Mouse (Mus musculus): ENCODE measurements at regions not wholly inside any gene's neighbourhood (a gene's known extent, or its start where the extent isn't known, plus 50 kb on each side); places are given as distances from the start of the nearest gene placed in this dataset.
A peak's percentile ranks its signal among the peaks of the same experiment; 100 is the strongest.

DNA sequence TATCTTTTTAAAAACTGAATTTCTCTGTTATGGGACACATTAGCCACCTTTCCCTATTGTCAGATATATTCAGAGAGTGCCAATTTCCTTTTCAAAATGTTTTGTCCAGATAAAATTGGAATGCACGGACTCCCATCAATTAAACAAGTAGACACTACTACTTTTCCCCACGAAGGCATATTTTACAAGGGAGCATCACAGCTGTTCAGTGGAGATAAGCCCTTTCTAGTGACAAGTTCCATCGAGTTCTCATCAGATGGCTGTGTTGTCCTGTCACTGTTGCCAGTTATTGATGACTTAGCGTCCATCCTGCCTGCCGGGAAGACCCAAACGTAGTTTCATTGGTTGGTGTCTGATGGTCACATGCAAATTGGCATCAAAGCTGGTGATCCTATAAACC is 461.2 kb upstream of the Got2 start:
- DNase-seq (ENCODE audit: low read depth, low spot score), result no peak

DNA sequence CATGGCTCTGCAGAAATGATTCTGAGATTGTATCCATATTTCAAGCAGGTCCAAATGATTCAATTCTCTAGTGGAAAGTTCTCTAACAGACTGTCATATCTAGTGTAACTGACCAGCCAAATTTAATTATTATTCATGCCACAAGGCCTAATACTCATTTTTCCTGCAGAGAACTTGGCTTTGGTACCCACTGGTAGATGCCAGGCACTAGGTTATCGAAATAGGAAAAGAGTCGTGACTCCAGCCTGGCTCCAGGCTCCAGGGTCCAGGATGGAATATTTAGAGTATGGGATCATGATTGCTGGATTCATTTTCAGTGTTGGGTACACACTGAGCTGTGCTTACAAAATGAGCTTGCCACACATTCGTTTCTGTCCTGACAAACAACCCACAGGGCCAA is 452.4 kb upstream of the Got2 start:
- DNase-seq (ENCODE audit: low read depth, low spot score), result no peak

DNA sequence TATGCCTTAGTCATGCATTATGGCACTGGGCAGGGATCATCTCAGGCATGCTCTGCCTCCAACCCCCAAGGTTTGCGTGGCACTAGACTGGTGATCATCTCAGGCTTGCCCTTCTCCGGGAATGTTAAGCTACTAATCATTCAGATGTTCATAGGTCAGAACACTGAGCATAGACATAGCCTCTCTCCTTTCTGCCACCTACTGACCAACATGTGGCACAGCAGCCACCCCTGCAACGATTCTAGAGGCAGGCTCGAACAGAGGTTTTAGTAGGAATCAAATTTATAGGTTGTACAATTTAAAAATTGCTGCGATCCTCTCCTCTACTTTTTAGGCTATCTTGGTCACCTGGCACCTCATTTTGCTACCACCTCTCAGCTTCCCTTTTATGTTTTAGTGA is 430.0 kb upstream of the Got2 start:
- DNase-seq (ENCODE audit: low read depth, low spot score), result no peak

DNA sequence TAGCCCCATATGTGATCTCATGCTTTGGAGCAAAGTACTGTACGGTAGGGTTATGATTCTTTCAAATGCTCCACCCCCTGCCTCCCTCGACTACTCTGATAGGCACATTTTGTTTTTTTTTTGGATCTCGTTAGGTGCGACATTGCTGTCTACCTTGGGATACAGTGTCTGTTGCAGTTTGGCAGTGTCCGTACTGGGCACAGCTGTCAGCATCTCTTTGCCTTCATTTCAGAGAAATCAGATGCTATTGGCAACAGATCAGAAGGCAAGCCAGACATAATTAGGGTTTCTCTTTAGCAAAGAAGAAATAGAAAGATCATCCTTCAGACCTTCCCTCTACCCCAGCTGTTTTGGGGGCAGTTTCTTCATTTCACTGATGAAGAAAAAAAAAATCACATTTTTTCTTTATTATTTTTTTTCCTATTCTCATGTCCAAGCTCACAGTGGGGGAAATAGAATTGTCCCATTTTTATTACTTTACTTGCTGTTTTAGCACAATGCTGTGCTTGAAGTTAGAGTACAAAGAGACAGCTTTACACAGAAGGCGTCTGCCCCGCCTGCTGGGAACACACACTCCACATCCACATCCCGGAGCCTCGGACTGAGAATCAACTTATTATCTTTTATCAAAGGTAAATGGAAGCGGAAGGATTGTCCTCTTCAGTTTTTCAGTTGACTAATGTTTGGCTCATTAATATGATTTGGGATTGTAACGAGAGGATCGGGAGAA is 420.8 kb upstream of the Got2 start:
- no peak for DNase-seq (ENCODE audit: low read depth, low spot score)

DNA sequence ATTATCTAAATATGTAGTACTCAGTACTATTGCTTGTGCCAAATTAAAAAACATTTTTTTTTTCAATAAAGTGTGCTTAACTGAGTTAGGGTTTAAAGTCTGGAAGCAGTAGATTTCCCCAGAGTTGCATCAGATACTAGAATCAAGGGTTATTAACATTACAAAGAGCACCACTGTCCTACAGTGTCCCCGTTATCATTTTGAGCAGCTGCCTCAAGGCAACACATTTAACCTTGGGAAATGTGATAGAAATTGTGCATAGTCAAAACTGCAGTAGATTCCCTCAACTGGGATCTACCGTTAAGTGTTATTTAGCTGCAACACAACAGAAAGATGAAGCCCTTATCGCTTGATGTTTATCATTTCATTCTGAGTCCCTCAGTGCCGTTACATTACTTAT is 408.3 kb upstream of the Got2 start:
- no peak for DNase-seq (ENCODE audit: low read depth, low spot score)

DNA sequence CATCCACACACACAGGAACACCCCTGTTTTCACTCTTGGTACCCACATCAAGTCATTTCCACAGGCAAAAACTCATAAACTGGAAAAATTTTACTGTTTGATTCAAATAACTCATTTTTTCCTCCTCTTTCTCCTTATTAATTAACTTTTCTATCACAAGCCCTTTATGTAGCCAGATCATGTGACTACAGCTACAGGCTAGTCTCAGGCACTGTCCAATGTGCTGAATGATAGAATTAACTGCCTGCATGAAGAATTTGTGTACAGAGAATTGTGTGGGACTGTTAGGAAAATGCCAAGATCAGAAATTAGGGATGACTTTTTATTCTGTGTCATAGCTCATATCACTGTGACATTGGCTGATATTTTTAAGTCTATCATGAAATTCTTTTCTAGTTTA is 402.4 kb upstream of the Got2 start:
- DNase-seq (ENCODE audit: low read depth, low spot score), result peak; percentile 17

DNA sequence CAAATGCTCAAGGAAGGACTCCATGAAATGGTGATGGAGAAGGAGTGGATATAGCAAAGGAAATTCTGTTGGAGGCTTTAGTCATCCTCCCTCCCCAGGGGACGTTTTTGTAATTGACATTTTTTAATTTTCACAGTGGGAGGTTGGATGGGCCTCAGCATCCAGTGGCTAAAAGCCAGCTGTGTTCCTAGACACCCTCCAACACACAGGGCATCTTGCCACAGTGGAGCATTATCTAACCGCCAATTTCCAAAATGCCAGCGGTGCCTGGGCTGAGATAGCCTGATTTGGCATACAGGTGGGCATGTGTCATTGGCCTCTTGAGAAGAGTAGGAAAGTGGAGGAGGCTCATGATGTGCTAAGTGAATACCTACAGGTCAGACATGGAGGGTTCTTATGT is 401.2 kb upstream of the Got2 start:
- no peak for DNase-seq (ENCODE audit: low read depth, low spot score)

DNA sequence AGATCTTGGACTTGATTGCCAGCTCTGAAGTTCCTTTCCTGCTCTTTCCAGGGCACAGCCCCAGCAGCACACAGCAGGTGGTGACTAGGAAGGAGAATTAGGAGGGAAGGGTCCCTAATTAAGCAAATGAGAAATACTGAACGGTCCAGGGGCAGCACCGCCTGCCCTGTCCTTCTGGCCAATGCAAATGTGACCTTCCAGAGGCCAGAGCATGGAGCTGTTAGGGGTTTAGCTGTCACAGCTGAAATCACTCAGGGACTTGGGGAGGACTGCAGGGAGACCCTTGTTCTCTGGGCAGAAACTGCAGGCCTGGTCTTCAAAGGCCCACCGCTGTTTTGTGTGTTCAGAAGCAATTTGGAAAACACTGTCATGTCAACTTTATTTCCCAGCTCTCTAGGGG is 400.2 kb upstream of the Got2 start:
- DNase-seq (ENCODE audit: low read depth, low spot score), result peak; percentile 17

DNA sequence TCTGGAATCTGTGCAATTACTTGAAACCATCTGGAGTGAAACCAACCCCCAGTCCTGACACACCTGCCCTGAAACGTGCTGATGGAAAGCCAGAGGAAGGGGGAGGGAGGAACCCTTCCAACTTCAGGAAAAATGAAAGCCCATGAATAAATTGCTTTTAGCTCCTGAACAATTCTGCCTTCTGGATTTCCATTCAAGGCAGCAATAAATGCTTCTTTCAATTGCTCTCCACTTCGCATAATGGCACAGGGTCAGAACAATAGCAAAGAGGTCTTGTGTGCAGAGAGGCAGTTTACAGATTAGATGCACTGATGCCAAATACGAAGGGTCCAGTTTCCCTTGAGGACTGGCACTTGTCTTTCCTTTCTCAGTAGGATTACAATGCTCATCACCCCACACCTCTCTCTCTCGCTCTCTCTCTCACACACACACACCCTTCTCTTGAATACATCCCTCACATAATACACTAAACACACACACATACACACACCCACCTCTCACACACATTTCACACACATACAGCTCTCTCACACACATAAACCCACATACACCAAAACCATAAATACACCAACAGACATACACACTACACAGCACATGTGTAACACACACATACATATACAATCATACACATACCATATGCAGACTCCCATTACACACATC is 389.3 kb upstream of the Got2 start:
- DNase-seq (ENCODE audit: low read depth, low spot score), result no peak

DNA sequence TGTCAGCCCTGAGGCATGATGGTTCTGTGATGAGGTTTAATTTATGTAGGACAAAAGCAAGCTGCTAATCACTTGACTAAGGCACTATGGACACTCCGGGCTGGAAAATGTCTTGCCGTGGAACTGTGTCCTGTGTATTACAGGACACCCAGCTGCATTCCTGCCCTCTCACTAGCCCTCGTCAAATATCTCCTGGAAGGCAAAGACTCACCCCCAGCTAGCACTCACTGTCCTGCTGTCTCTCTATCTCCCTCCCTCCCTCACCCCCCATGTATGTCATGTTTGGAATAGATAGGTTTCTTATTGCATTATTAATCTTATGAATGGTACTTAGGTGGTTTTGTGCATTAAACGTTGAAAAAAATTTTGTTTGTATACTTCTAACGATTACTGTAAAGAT is 388.7 kb upstream of the Got2 start:
- DNase-seq (ENCODE audit: low read depth, low spot score), result no peak

DNA sequence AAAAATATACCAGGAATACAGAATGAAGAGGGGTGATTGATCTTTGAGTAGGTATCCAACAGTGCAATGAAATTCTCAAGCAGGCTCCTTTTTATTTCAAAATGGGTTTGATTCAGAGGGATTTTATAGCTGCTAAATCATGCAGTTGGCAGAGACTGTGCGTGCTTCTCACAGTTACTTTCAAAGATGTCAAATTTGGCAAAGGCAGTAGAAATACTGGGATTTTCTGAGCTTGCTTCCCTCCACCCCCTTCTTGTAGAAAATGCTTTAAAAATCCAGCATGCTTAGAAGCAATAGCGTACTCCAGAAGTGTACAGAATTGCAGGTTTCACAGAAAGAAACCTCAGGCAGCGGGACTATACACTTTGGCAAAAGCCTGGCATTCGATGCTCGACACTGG is 367.9 kb upstream of the Got2 start:
- no peak for DNase-seq (ENCODE audit: low read depth, low spot score)

DNA sequence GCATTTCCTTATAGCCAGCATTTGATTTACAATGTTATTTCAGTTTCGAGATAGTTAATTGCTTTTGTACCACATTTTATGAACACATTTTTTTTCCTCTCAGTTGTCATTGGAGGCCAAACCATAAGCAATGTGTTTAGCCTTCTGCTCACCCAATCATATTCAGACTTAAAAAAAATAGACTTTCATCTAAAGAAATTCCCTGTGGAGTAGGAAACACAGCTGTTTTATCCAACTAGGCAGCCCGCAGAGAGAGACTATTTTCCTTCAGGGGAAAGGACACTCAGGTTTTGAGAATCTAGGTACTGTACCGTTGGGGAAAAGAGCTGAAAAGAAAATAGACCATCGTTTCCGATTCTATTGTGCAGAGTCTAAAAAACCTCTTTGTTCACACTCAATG is 367.5 kb upstream of the Got2 start:
- no peak for DNase-seq (ENCODE audit: low read depth, low spot score)

DNA sequence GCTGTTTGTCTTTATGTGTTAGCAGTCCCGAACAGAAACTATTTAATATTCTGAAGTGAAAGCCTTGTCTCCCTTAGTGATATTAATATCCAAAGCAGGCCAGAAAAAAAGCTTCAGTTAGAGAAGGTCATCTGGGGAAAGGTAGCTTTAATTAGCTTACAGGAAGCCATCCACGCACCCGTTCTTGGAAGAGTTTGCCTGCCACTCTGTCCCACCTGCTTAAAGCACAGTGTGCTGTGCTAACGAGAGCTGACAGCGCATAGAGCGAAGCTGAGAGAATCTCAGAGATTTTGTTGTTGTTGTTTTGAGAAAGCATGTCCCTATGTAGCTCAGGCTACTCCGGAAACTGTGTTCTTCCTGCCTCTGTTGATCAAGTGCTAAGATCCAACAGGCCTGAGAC is 357.7 kb upstream of the Got2 start:
- no peak for DNase-seq (ENCODE audit: low read depth, low spot score)

DNA sequence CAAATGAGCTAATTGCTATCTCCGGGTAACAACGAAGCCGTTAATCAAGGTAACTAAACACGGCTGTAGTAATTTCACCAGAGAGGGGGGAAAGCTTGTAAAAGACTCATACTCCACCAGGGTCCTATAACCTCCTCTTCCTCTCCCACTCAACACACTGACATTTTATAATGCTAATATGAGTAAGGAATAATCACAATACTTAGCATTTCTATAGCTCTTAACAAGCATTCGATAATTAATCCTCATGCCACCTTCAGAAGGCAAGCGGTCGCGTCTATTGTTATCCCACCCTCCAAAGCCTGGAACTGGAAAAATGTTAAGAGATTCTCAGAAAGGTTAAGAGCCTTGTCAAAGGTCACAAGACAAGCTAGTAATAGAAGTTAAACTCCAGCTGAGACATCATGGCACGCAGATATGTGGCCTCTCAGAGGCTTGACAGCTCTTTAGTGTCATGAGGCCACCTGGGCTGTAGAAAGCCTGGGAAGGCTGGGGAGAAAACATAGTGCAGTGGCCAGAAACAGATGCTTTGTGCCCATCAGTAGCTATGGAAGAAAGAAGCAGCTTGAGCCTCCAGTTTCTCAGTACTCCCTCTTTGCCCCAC is 356.3 kb upstream of the Got2 start:
- peak; percentile 14 for DNase-seq (ENCODE audit: low read depth, low spot score)

DNA sequence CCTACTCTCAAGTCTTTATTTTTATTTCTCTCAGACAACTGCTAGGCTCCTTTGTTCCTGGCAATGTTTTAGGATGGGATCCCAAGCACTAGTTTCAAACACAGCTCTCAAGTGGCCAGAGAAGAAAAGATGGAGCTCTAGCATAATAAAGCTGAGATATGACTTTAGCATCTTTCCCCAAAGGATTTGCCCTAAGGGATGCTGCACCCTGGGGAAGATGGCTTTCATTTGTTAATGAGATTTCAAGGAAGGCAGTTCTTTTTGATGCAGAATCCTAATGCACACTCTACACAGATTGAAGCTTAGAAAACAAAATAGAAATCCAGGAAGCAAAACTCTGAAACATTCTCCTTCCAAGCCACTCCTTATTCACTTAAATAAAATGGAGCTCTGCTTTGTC is 350.1 kb upstream of the Got2 start:
- no peak for DNase-seq (ENCODE audit: low read depth, low spot score)

DNA sequence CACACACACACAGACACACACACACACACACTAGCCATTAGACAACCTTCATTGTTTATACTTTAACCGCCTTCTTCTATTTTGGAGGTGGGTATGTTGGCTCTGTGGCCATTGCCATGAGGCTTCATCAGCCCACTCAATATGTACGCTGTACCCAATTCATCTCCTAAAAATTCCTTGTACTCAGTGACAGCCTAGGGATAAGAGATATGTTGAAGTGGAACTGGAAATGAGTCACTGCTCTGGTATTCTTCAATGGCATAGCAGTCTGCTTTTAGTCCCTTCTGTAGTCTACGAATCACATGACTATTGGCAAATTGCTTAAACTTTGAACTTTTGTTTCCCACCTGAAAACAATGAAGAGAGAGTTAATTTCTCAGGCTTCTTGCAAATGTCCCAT is 349.6 kb upstream of the Got2 start:
- DNase-seq (ENCODE audit: low read depth, low spot score), result no peak

DNA sequence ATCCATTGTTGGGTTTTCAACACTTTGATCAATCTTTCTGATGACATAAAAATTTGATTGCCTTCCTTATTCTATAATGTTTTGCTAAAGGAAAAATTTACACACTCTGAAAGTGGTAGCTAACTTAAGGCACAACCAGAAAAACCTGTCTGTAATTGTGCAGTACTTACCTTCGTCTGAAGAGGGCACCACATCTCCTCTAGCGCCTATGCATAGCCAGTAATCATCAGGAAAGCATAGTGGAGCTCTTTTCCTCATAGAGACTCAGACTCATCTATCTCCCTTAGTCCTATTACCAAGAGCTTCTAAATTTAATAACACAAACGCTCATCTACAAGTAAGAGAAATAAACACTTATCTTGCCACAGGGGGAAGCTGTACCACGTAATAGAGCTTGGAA is 342.1 kb upstream of the Got2 start:
- peak; percentile 42 for DNase-seq (ENCODE audit: low read depth, low spot score)
